Mouse (Mus musculus) left cerebral cortex, adult 2 months (tissue): ENCODE measurements around the gene Bean1. TPM values are rescaled to one million over a fixed set of nuclear protein-coding genes. Genes with fewer than 3 reads are reported as not detected.
A peak's percentile ranks its signal among the peaks of the same experiment; 100 is the strongest.

Source experiments
- DNase-seq, 2 experiments: peaks; one replicate each; pipeline ENCODE4 v3.0.0; 2021 to 2022; ENCODE audit warnings: low spot score in 2 of 2, mixed read lengths in 1 of 2; ENCODE audit errors: extremely low spot score in 1 of 2
- H3K27ac ChIP-seq: fragments of 200-600 bp; 2 replicates; pipeline ENCODE4 v1.8.1; 2022
- H3K4me3 ChIP-seq: fragments of 200-600 bp; 2 replicates; pipeline ENCODE4 v1.8.1; 2022
- CTCF ChIP-seq: fragments of 200-600 bp; IDR thresholded peaks from 2 replicates; pipeline ENCODE4 v1.8.1; 2022; ENCODE audit warnings: antibody characterized with exemption, mild to moderate bottlenecking, moderate library complexity
- intact Hi-C: fragments of 180-260 bp; cut with DNase I; formaldehyde crosslinking; loops from one replicate; pipeline ENCODE4 v1.15.1; 2025
- total RNA-seq, 2 experiments: library from RNA; stranded (reverse); gene quantifications; 2 replicates each; pipeline ENCODE4 v1.2.3; 2021

The Bean1 gene
- total RNA-seq, 2 experiments from 2014 or later, result 9.3 to 12.2 TPM

- Histone ChIP-seq H3K27ac (no peak overlapping the region), H3K4me3 (no peak overlapping the region)
- TF ChIP-seq CTCF, result peak; percentile 89
- intact Hi-C loops, result loop anchor here (1.0 to 5.0 kb wide), 4 partner anchors 74 to 188 kb away; no protein-coding TSS in a partner anchor
- DNase-seq, result peak; percentile 71 to 86
Measured at GRCm38 (mm10) chr8:104219806-104220205, 49.6 kb downstream of the Bean1 start.

- no peak overlapping the region for H3K27ac ChIP-seq
- intact Hi-C loops, result no loop called here
- no peak for TF ChIP-seq CTCF
- DNase-seq, result no peak
- no peak overlapping the region for H3K4me3 ChIP-seq
Measured at GRCm38 (mm10) chr8:104227048-104227447, 56.8 kb downstream of the Bean1 start.

GRCm38 (mm10) chr8:104230377-104230776, 60.1 kb downstream of the Bean1 start:
- no peak for TF ChIP-seq CTCF
- H3K4me3 ChIP-seq, result no peak overlapping the region
- intact Hi-C loops, result no loop called here
- H3K27ac ChIP-seq, result no peak overlapping the region
- no peak for DNase-seq

- DNase-seq, result no peak
- H3K4me3 ChIP-seq, result no peak overlapping the region
- intact Hi-C loops, result no loop called here
- TF ChIP-seq CTCF, result no peak
- H3K27ac ChIP-seq, result no peak overlapping the region
Measured at GRCm38 (mm10) chr8:104232039-104232438, 61.8 kb downstream of the Bean1 start.

GRCm38 (mm10) chr8:104232919-104233318, 62.7 kb downstream of the Bean1 start:
- no peak overlapping the region for H3K4me3 ChIP-seq
- DNase-seq, result no peak
- no peak overlapping the region for H3K27ac ChIP-seq
- intact Hi-C loops, result no loop called here
- no peak for TF ChIP-seq CTCF

- Histone ChIP-seq H3K27ac (no peak overlapping the region), H3K4me3 (no peak overlapping the region)
- DNase-seq, result no peak
- intact Hi-C loops, result no loop called here
- peak; percentile 28 for TF ChIP-seq CTCF
Measured at GRCm38 (mm10) chr8:104234573-104234972, 64.3 kb downstream of the Bean1 start.

GRCm38 (mm10) chr8:104239418-104239861, 69.2 kb downstream of the Bean1 start:
- Histone ChIP-seq H3K4me3 (no peak overlapping the region), H3K27ac (no peak overlapping the region)
- no peak for TF ChIP-seq CTCF
- DNase-seq, result no peak
- intact Hi-C loops, result no loop called here

- H3K4me3 ChIP-seq, result no peak overlapping the region
- intact Hi-C loops, result no loop called here
- DNase-seq, result no peak
- no peak overlapping the region for H3K27ac ChIP-seq
- TF ChIP-seq CTCF, result no peak
Measured at GRCm38 (mm10) chr8:104242038-104242644, 71.9 kb downstream of the Bean1 start.

- no peak for TF ChIP-seq CTCF
- Histone ChIP-seq H3K27ac (no peak overlapping the region), H3K4me3 (no peak overlapping the region)
- no peak for DNase-seq
- intact Hi-C loops, result no loop called here
Measured at GRCm38 (mm10) chr8:104246621-104247020, 76.4 kb downstream of the Bean1 start.

- Histone ChIP-seq H3K27ac (no peak overlapping the region), H3K4me3 (peak overlapping the region; percentile 88)
- no peak for DNase-seq
- TF ChIP-seq CTCF, result no peak
- intact Hi-C loops, result no loop called here
Measured at GRCm38 (mm10) chr8:104247054-104247907, 77.0 kb downstream of the Bean1 start.

- intact Hi-C loops, result no loop called here
- DNase-seq, result no peak
Measured at GRCm38 (mm10) chr8:104247908-104248275, 77.7 kb downstream of the Bean1 start.

GRCm38 (mm10) chr8:104248276-104248675, 78.0 kb downstream of the Bean1 start, which contains the start of gene Tk2:
Gene Tk2, minus strand, starts transcription at chr8:104248558.
- Histone ChIP-seq H3K4me3 (peak within 1 kb of the TSS; percentile 88), H3K27ac (peak within 1 kb of the TSS; percentile 89)
- DNase-seq, result peak; percentile 72 to 73
- no peak for TF ChIP-seq CTCF
- intact Hi-C loops, result no loop called here

More at GRCm38 (mm10) chr8:104247908-104248275, 77.7 kb downstream of the Bean1 start:
- TF ChIP-seq CTCF, result no peak
- peak overlapping the region; percentile 88 for H3K4me3 ChIP-seq
- peak overlapping the region; percentile 89 for H3K27ac ChIP-seq
